In genomic region chr15:7136912-7137311, GRCm38 (mm10) we compare ENCODE assay signal across 16 mouse cellular contexts. TPM values are rescaled to one million over a fixed set of nuclear protein-coding genes. Genes with fewer than 3 reads are reported as not detected.
DNase-seq lines count a peak whose midpoint lies in the region; ATAC-seq and TF ChIP-seq lines count a peak whose summit lies in the region.
"Had no signal": no experiment of that assay in that cellular context is flagged by ENCODE, and none has a peak within 500 bp of the region (broad histone marks: within the 10 kb centered on the region; RNA-seq: fewer than 3 reads in every experiment).

No protein-coding gene starts in this region.

- 84% methylated on average over 10 of the region's 10 CpGs for WGBS in intestine, embryonic 16.5 days
- 78% methylated on average over 10 of the region's 10 CpGs for WGBS in intestine, postnatal 0 days
- WGBS in liver, embryonic 11.5 days, result 65% methylated on average over 10 of the region's 10 CpGs
- WGBS in cerebellum, adult 2 months, result 95% methylated on average over 10 of the region's 10 CpGs

- H3K9ac ChIP-seq in intestine, embryonic 16.5 days (ENCODE audit: low read depth, low read length), result no peak overlapping the region
- H3K9ac ChIP-seq in intestine, postnatal 0 days (ENCODE audit: low read depth, low read length), result no peak overlapping the region
- no peak overlapping the region for H3K9ac ChIP-seq in liver, embryonic 11.5 days (ENCODE audit: low read depth, low read length)
- H3K9ac ChIP-seq: embryonic facial prominence, embryonic 15.5 days; hindbrain, embryonic 12.5 days; neural tube, embryonic 12.5 days had no signal

- H3K36me3 ChIP-seq in intestine, embryonic 16.5 days (ENCODE audit: control insufficient read depth, insufficient read depth, low read length), result no peaks in the 10 kb centered on the region
- no peaks in the 10 kb centered on the region for H3K36me3 ChIP-seq in intestine, postnatal 0 days (ENCODE audit: control insufficient read depth, insufficient read depth)
- peaks cover 4% of the 10 kb centered on the region; the same call in 1 of the 2 replicates for H3K36me3 ChIP-seq in liver, embryonic 11.5 days (ENCODE audit: control insufficient read depth, insufficient read depth, low read length)
- peaks cover 19% of the 10 kb centered on the region for H3K36me3 ChIP-seq in megakaryocyte, embryonic 14.5 days (replicated peaks; ENCODE audit: low read length)
- H3K36me3 ChIP-seq: embryonic facial prominence, embryonic 15.5 days; hindbrain, embryonic 12.5 days; neural tube, embryonic 12.5 days had no signal

- no peak for TF ChIP-seq POLR2A in cerebellum, adult 2 months (IDR thresholded peaks at IDR 0.05; ENCODE audit: borderline replicate concordance, insufficient read depth, low read length)

- no peak overlapping the region for H3K4me3 ChIP-seq in intestine, embryonic 16.5 days (ENCODE audit: low read length)
- H3K4me3 ChIP-seq in intestine, postnatal 0 days (ENCODE audit: low read depth, low read length), result no peak overlapping the region
- peak overlapping the region; percentile 28; the same call in 1 of the 2 replicates for H3K4me3 ChIP-seq in brown adipose tissue, adult 24 weeks (ENCODE audit: insufficient read depth, low read depth, low read length)
- H3K4me3 ChIP-seq in liver, embryonic 11.5 days (ENCODE audit: low read depth, low read length), result no peak overlapping the region
- peak overlapping the region; percentile 69 for H3K4me3 ChIP-seq in megakaryocyte, embryonic 14.5 days (replicated peaks)
- no peak overlapping the region for H3K4me3 ChIP-seq in cerebellum, adult 2 months (replicated peaks; ENCODE audit: insufficient read depth, low read depth, low read length)
- H3K4me3 ChIP-seq: embryonic facial prominence, embryonic 15.5 days; hindbrain, embryonic 12.5 days; limb, embryonic 10.5 days; neural tube, embryonic 12.5 days had no signal

- TF ChIP-seq CTCF in intestine, postnatal 0 days (IDR thresholded peaks at IDR 0.05; ENCODE audit: low read depth), result no peak
- no peak for TF ChIP-seq CTCF in cerebellum, adult 2 months (IDR thresholded peaks at IDR 0.05; ENCODE audit: borderline replicate concordance, insufficient read depth, low read depth, low read length)

- no peaks in the 10 kb centered on the region for H3K9me3 ChIP-seq in intestine, embryonic 16.5 days (ENCODE audit: control insufficient read depth, low read length)
- no peaks in the 10 kb centered on the region for H3K9me3 ChIP-seq in intestine, postnatal 0 days (ENCODE audit: control insufficient read depth)
- no peaks in the 10 kb centered on the region for H3K9me3 ChIP-seq in liver, embryonic 11.5 days (ENCODE audit: control insufficient read depth, low read length)
- H3K9me3 ChIP-seq in megakaryocyte, embryonic 14.5 days, result no peaks in the 10 kb centered on the region
- H3K9me3 ChIP-seq: embryonic facial prominence, embryonic 15.5 days; hindbrain, embryonic 12.5 days; limb, embryonic 10.5 days; neural tube, embryonic 12.5 days had no signal

- 0 out of 2 replicates have a peak, but pooled peaks have one; percentile 12 for ATAC-seq in intestine, embryonic 16.5 days
- ATAC-seq in intestine, postnatal 0 days, result no peak
- no peak for ATAC-seq in liver, embryonic 11.5 days (replicated peaks; ENCODE audit: low FRiP score)

- no peaks in the 10 kb centered on the region for H3K27me3 ChIP-seq in intestine, embryonic 16.5 days (replicated peaks; ENCODE audit: control insufficient read depth, insufficient read depth, low read length)
- no peaks in the 10 kb centered on the region; the same call in 1 of the 2 replicates for H3K27me3 ChIP-seq in intestine, postnatal 0 days (replicated peaks; ENCODE audit: control insufficient read depth, insufficient read depth, low read length)
- H3K27me3 ChIP-seq in liver, embryonic 11.5 days (replicated peaks; ENCODE audit: control insufficient read depth, insufficient read depth, low read length), result peaks cover 5% of the 10 kb centered on the region
- peaks cover 49% of the 10 kb centered on the region for H3K27me3 ChIP-seq in megakaryocyte, embryonic 14.5 days (replicated peaks)
- no peaks in the 10 kb centered on the region for H3K27me3 ChIP-seq in cerebellum, adult 2 months (ENCODE audit: control insufficient read depth, insufficient read depth, low read length)
- H3K27me3 ChIP-seq: embryonic facial prominence, embryonic 15.5 days; neural tube, embryonic 12.5 days had no signal

- H3K27ac ChIP-seq in intestine, embryonic 16.5 days (ENCODE audit: low read length), result no peak overlapping the region
- no peak overlapping the region for H3K27ac ChIP-seq in intestine, postnatal 0 days (ENCODE audit: low read depth, low read length)
- peak overlapping the region; percentile 36; the same call in 1 of the 2 replicates for H3K27ac ChIP-seq in brown adipose tissue, adult 24 weeks (replicated peaks; ENCODE audit: low read depth, low read length)
- H3K27ac ChIP-seq in liver, embryonic 11.5 days (ENCODE audit: low read depth, low read length), result no peak overlapping the region
- H3K27ac ChIP-seq in cerebellum, adult 2 months (ENCODE audit: insufficient read depth, low read length), result no peak overlapping the region
- H3K27ac ChIP-seq: embryonic facial prominence, embryonic 15.5 days; hindbrain, embryonic 12.5 days; limb, embryonic 10.5 days; neural tube, embryonic 12.5 days had no signal

- H3K4me1 ChIP-seq in intestine, embryonic 16.5 days (ENCODE audit: control insufficient read depth, insufficient read depth, low read length), result peaks cover 5% of the 10 kb centered on the region
- no peaks in the 10 kb centered on the region for H3K4me1 ChIP-seq in intestine, postnatal 0 days (replicated peaks; ENCODE audit: control insufficient read depth, insufficient read depth, low read length)
- peaks cover 29% of the 10 kb centered on the region for H3K4me1 ChIP-seq in brown adipose tissue, adult 24 weeks (ENCODE audit: control insufficient read depth, insufficient read depth, insufficient read length, low read length)
- H3K4me1 ChIP-seq in liver, embryonic 11.5 days (replicated peaks; ENCODE audit: control insufficient read depth, insufficient read depth, low read length), result peaks cover 9% of the 10 kb centered on the region; the same call in 1 of the 2 replicates
- H3K4me1 ChIP-seq in megakaryocyte, embryonic 14.5 days, result peaks cover 68% of the 10 kb centered on the region
- no peaks in the 10 kb centered on the region; the same call in 1 of the 2 replicates for H3K4me1 ChIP-seq in cerebellum, adult 2 months (ENCODE audit: control insufficient read depth, insufficient read depth, low read length)
- H3K4me1 ChIP-seq: hindbrain, embryonic 12.5 days; neural tube, embryonic 12.5 days had no signal

- no peak overlapping the region for H3K4me2 ChIP-seq in intestine, embryonic 16.5 days (ENCODE audit: low read depth, low read length)
- no peak overlapping the region for H3K4me2 ChIP-seq in intestine, postnatal 0 days (replicated peaks; ENCODE audit: low read depth)
- no peak overlapping the region for H3K4me2 ChIP-seq in liver, embryonic 11.5 days
- H3K4me2 ChIP-seq: embryonic facial prominence, embryonic 15.5 days; hindbrain, embryonic 12.5 days; midbrain, embryonic 11.5 days; neural tube, embryonic 12.5 days had no signal

- DNase-seq in liver, embryonic 11.5 days (ENCODE audit: low spot score), result peak; percentile 31
- no peak for DNase-seq in cerebellum, adult 2 months
- no peak for DNase-seq in urinary bladder, adult 2 months (ENCODE audit: low spot score)
- DNase-seq: B cell, adult 2 months; cerebellum, postnatal 14 days; embryo, embryonic 11 days; thymus, postnatal 4 days had no signal

RNA-seq across cellular contexts. Expression of gene Lifr, which starts 46.5 kb away (rescaled TPM):
- 11.6 and 12.9 TPM in 2 replicates for polyA plus RNA-seq in intestine, embryonic 16.5 days (2015; fragmentation: Nextera tagmentation; extraction: Ambion mirVana)
- polyA plus RNA-seq in intestine, postnatal 0 days (2015; fragmentation: Nextera tagmentation; extraction: Ambion mirVana), result 6.2 and 6.3 TPM in 2 replicates
- polyA plus RNA-seq in brown adipose tissue, adult 24 weeks (2012; ENCODE audit: insufficient read depth, insufficient read length, missing spikeins), result 11.6 and 12.9 TPM in 2 replicates
- polyA plus RNA-seq in liver, embryonic 11.5 days (2014; fragmentation: Nextera tagmentation; extraction: Ambion mirVana), result 28.7 and 31.0 TPM in 2 replicates
- 18.9 TPM in 1 of 2 replicates, not detected in the other for polyA plus RNA-seq in megakaryocyte, embryonic 14.5 days (2012; ENCODE audit: insufficient read depth, low replicate concordance)
- 18.7 and 19.9 TPM in 2 replicates for polyA plus RNA-seq in cerebellum, adult 2 months (2012; rRNA removed)
- 13.2 and 19.8 TPM in 2 replicates for polyA plus RNA-seq in urinary bladder, adult 2 months (2012; rRNA removed)

Comparison
In these comparisons a context has a peak if more than half of its experiments do, and no peak if none do; other contexts are left out.
1. H3K4me3 ChIP-seq: peak in brown adipose tissue, adult 24 weeks (single experiment) and megakaryocyte, embryonic 14.5 days (single experiment); none in intestine, embryonic 16.5 days (single experiment), intestine, postnatal 0 days (single experiment), liver, embryonic 11.5 days (single experiment) and cerebellum, adult 2 months (single experiment).